Mouse (Mus musculus): ENCODE results near the gene Usp30. TPM values are rescaled to one million over a fixed set of nuclear protein-coding genes. Genes with fewer than 3 reads are reported as not detected.

Usp30 gene
- total RNA-seq (2014; rRNA removed): 6.6 and 9.2 TPM in 2 replicates
- 14.8 and 16.7 TPM in 2 replicates for polyA plus RNA-seq (2012; rRNA removed)

DNA sequence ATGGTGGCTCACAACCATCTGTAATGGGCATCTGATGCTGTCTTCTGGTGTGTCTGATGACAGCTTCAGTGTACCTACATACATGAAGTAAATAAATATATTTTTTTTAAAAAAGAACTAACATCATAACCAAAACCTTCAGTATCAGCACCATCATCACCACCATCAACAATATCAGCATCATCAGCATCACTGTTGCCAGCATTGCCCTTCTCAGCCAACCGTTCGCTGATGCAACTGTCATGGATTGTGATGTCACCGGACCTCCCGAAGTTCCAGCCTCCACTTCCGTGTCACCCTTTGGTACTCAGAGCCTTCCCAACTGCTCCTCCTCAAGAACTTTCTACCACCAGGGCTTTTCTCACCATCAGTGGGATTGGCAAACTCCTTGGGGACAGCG, at the start of gene Usp30:
Usp30 (plus strand) TSS at position 301 of the 400 bp plus-strand sequence.
- Histone ChIP-seq H3K27ac (replicated peaks; ENCODE audit: insufficient read depth, low read depth, low read length) (no peak within 1 kb of the TSS), H3K27me3 (ENCODE audit: control insufficient read depth, insufficient read depth, low read length) (no peaks in the 10 kb centered on the region), H3K4me1 (ENCODE audit: control insufficient read depth, insufficient read depth, low read length) (no peaks in the 10 kb centered on the region), H3K4me3 (ENCODE audit: insufficient read depth, low read depth, low read length) (no peak within 1 kb of the TSS), H3K9ac (ENCODE audit: low read depth, low read length) (no peak within 1 kb of the TSS), H3K36me3 (ENCODE audit: control insufficient read depth, insufficient read depth, low read length) (no peaks in the 10 kb centered on the region), H3K79me2 (ENCODE audit: control insufficient read depth, insufficient read depth, low read length) (no peaks in the 10 kb centered on the region)
- 91% methylated on average over 6 of the region's 6 CpGs for WGBS
- DNase-seq (ENCODE audit: extremely low read depth, low read depth, low spot score): no peak
- no peak for TF ChIP-seq POLR2A (IDR thresholded peaks at IDR 0.05; ENCODE audit: extremely low read depth, insufficient read depth, low read length)
- TF ChIP-seq CTCF (IDR thresholded peaks at IDR 0.05; ENCODE audit: low read depth, low read length): no peak

DNA sequence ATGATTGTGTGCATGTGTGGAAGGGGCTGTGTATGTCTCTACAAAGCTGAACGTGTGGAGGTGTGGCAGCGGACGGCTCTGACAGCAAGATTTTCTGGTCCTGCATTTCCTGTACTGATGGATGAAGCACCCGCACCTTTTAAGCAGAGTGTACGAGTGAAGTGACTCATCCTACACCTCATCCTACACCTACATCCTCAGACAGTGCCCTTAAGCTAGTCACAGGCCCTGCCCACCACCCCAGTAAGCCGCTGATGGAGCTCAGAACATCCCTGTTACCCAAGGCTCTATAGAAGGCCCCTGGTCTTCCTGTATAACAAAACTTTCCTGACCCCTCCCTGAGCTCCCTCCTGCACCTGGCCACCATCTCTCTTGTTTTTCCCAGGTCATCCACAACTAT, 40.9 kb upstream of the Usp30 start:
- no peak overlapping the region for H3K9ac ChIP-seq (ENCODE audit: low read depth, low read length)
- no peak for DNase-seq (ENCODE audit: extremely low read depth, low read depth, low spot score)
- H3K36me3 ChIP-seq (ENCODE audit: control insufficient read depth, insufficient read depth, low read length): no peaks in the 10 kb centered on the region
- no peaks in the 10 kb centered on the region; the same call in none of the 2 replicates for H3K4me1 ChIP-seq (ENCODE audit: control insufficient read depth, insufficient read depth, low read length)
- no peak overlapping the region for H3K27ac ChIP-seq (replicated peaks; ENCODE audit: insufficient read depth, low read depth, low read length)
- H3K4me3 ChIP-seq (ENCODE audit: insufficient read depth, low read depth, low read length): no peak overlapping the region
- TF ChIP-seq CTCF (IDR thresholded peaks at IDR 0.05; ENCODE audit: low read depth, low read length): no peak
- TF ChIP-seq POLR2A (IDR thresholded peaks at IDR 0.05; ENCODE audit: extremely low read depth, insufficient read depth, low read length): no peak
- H3K27me3 ChIP-seq (ENCODE audit: control insufficient read depth, insufficient read depth, low read length): no peaks in the 10 kb centered on the region
- H3K79me2 ChIP-seq (ENCODE audit: control insufficient read depth, insufficient read depth, low read length): no peaks in the 10 kb centered on the region
- WGBS: 69% methylated on average over 6 of the region's 6 CpGs

DNA sequence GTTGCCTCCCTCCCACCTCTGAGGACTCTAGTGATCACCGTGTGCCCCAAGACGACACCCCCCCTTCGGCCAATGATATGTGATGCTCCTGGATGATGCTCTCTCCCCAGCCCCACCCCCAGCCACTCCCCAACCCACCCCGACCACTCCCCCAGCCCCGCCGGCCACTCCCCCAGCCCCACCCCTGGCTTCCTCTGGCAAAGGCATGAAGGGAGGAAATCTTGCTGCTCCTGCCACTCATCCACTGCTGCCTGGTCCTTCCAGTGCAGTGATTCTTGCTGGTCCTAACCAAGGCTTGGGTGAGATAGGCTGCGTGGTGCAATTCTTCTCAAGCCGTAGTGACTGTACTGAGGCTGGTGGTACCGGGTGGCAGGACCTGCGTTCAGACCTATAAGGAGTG, 40.4 kb upstream of the Usp30 start:
- DNase-seq (ENCODE audit: extremely low read depth, low read depth, low spot score): no peak
- Histone ChIP-seq H3K4me1 (ENCODE audit: control insufficient read depth, insufficient read depth, low read length) (no peaks in the 10 kb centered on the region; the same call in none of the 2 replicates), H3K27ac (replicated peaks; ENCODE audit: insufficient read depth, low read depth, low read length) (no peak overlapping the region), H3K4me3 (ENCODE audit: insufficient read depth, low read depth, low read length) (no peak overlapping the region), H3K79me2 (ENCODE audit: control insufficient read depth, insufficient read depth, low read length) (no peaks in the 10 kb centered on the region), H3K36me3 (ENCODE audit: control insufficient read depth, insufficient read depth, low read length) (no peaks in the 10 kb centered on the region), H3K9ac (ENCODE audit: low read depth, low read length) (no peak overlapping the region), H3K27me3 (ENCODE audit: control insufficient read depth, insufficient read depth, low read length) (no peaks in the 10 kb centered on the region)
- 25% methylated on average over 10 of the region's 10 CpGs for WGBS
- TF ChIP-seq CTCF (IDR thresholded peaks at IDR 0.05; ENCODE audit: low read depth, low read length) (no peak), POLR2A (IDR thresholded peaks at IDR 0.05; ENCODE audit: extremely low read depth, insufficient read depth, low read length) (no peak)

GRCm38 (mm10) chr5:114027217-114027944, 37.9 kb upstream of the Usp30 start:
- H3K36me3 ChIP-seq (ENCODE audit: control insufficient read depth, insufficient read depth, low read length): no peaks in the 10 kb centered on the region

GRCm38 (mm10) chr5:114028111-114028510, 37.1 kb upstream of the Usp30 start:
- Histone ChIP-seq H3K36me3 (ENCODE audit: control insufficient read depth, insufficient read depth, low read length) (no peaks in the 10 kb centered on the region), H3K9ac (ENCODE audit: low read depth, low read length) (no peak overlapping the region), H3K79me2 (ENCODE audit: control insufficient read depth, insufficient read depth, low read length) (no peaks in the 10 kb centered on the region), H3K27ac (replicated peaks; ENCODE audit: insufficient read depth, low read depth, low read length) (no peak overlapping the region), H3K27me3 (ENCODE audit: control insufficient read depth, insufficient read depth, low read length) (no peaks in the 10 kb centered on the region), H3K4me3 (ENCODE audit: insufficient read depth, low read depth, low read length) (no peak overlapping the region), H3K4me1 (ENCODE audit: control insufficient read depth, insufficient read depth, low read length) (no peaks in the 10 kb centered on the region; the same call in none of the 2 replicates)
- DNase-seq (ENCODE audit: extremely low read depth, low read depth, low spot score): peak; percentile 86
- TF ChIP-seq POLR2A (IDR thresholded peaks at IDR 0.05; ENCODE audit: extremely low read depth, insufficient read depth, low read length) (no peak), CTCF (IDR thresholded peaks at IDR 0.05; ENCODE audit: low read depth, low read length) (peak; percentile 42)
- WGBS: 21% methylated on average over 12 of the region's 12 CpGs

More at GRCm38 (mm10) chr5:114027217-114027944, 37.9 kb upstream of the Usp30 start:
- Histone ChIP-seq H3K79me2 (ENCODE audit: control insufficient read depth, insufficient read depth, low read length) (no peaks in the 10 kb centered on the region), H3K4me1 (ENCODE audit: control insufficient read depth, insufficient read depth, low read length) (no peaks in the 10 kb centered on the region; the same call in none of the 2 replicates), H3K4me3 (ENCODE audit: insufficient read depth, low read depth, low read length) (no peak overlapping the region), H3K9ac (ENCODE audit: low read depth, low read length) (no peak overlapping the region), H3K27ac (replicated peaks; ENCODE audit: insufficient read depth, low read depth, low read length) (no peak overlapping the region), H3K27me3 (ENCODE audit: control insufficient read depth, insufficient read depth, low read length) (no peaks in the 10 kb centered on the region)
- TF ChIP-seq POLR2A (IDR thresholded peaks at IDR 0.05; ENCODE audit: extremely low read depth, insufficient read depth, low read length) (no peak), CTCF (IDR thresholded peaks at IDR 0.05; ENCODE audit: low read depth, low read length) (no peak)
- DNase-seq (ENCODE audit: extremely low read depth, low read depth, low spot score): peak; percentile 12
- 61% methylated on average over 12 of the region's 12 CpGs for WGBS

DNA sequence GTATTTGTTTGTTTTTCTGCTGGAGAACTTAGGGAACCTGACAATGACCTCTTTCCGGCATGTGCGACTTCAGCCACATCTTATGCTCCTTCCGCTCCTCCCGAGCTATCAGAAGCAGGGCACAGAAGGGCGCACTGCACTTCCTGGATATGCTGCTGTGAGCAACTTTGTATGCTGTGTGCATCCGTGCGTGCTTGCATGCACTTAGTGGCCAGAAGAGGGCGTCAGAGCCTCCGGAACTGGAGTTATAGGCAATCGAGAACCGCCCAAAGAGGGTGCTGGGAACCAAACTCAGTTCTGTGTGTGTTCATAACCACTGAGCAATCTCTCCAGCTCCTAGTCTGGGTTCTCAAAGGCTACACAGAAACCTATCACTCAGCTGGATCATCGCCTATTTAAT, 34.6 kb upstream of the Usp30 start:
- Histone ChIP-seq H3K4me3 (ENCODE audit: insufficient read depth, low read depth, low read length) (no peak overlapping the region), H3K4me1 (ENCODE audit: control insufficient read depth, insufficient read depth, low read length) (no peaks in the 10 kb centered on the region; the same call in none of the 2 replicates), H3K36me3 (ENCODE audit: control insufficient read depth, insufficient read depth, low read length) (no peaks in the 10 kb centered on the region), H3K9ac (ENCODE audit: low read depth, low read length) (no peak overlapping the region), H3K27me3 (ENCODE audit: control insufficient read depth, insufficient read depth, low read length) (no peaks in the 10 kb centered on the region), H3K27ac (replicated peaks; ENCODE audit: insufficient read depth, low read depth, low read length) (no peak overlapping the region), H3K79me2 (ENCODE audit: control insufficient read depth, insufficient read depth, low read length) (no peaks in the 10 kb centered on the region)
- DNase-seq (ENCODE audit: extremely low read depth, low read depth, low spot score): no peak
- 87% methylated on average over 12 of the region's 12 CpGs for WGBS
- TF ChIP-seq CTCF (IDR thresholded peaks at IDR 0.05; ENCODE audit: low read depth, low read length): 0 out of 2 replicates have a peak, but pooled peaks have one; percentile 10
- TF ChIP-seq POLR2A (IDR thresholded peaks at IDR 0.05; ENCODE audit: extremely low read depth, insufficient read depth, low read length): no peak
